Mouse (Mus musculus): ENCODE measurements around the gene Krt24. TPM values are rescaled to one million over a fixed set of nuclear protein-coding genes. Genes with fewer than 3 reads are reported as not detected.

Gene Krt24
- polyA plus RNA-seq (2017; shearing (Covaris generic)): not detected

GRCm38 (mm10) chr11:99284833-99285312 lies at the start of gene Krt24:
Krt24 (minus strand) TSS chr11:99285262.

GRCm38 (mm10) chr11:99322851-99323250 lies 37.8 kb upstream of the Krt24 start, which contains the start of gene Krt25:
Krt25 (minus strand) TSS chr11:99322951.

GRCm38 (mm10) chr11:99243820-99244374 lies 41.2 kb downstream of the Krt24 start, which contains the start of gene Krt222:
Krt222 (minus strand) TSS chr11:99244085.

GRCm38 (mm10) chr11:99230261-99231048 lies 54.6 kb downstream of the Krt24 start, which contains the start of gene Smarce1:
Smarce1 (minus strand) TSS chr11:99231017.

Other genes with a start within 250 kb of the Krt24 start
- 335 TPM for gene Igfbp4, start 244.0 kb downstream of the Krt24 start, polyA plus RNA-seq (2017; shearing (Covaris generic))
- 0.20 TPM for gene Tns4, start 196.0 kb downstream of the Krt24 start, polyA plus RNA-seq (2017; shearing (Covaris generic))
- 575 TPM for gene Ccr7, start 130.2 kb downstream of the Krt24 start, polyA plus RNA-seq (2017; shearing (Covaris generic))
- 226 TPM for gene Smarce1, start 54.2 kb downstream of the Krt24 start, polyA plus RNA-seq (2017; shearing (Covaris generic))
- gene Krt222, start 41.2 kb downstream of the Krt24 start, polyA plus RNA-seq (2017; shearing (Covaris generic)): 1.5 TPM
- not detected for gene Krt25, start 37.7 kb upstream of the Krt24 start, polyA plus RNA-seq (2017; shearing (Covaris generic))
- not detected for gene Krt26, start 52.7 kb upstream of the Krt24 start, polyA plus RNA-seq (2017; shearing (Covaris generic))
- gene Krt27, start 65.8 kb upstream of the Krt24 start, polyA plus RNA-seq (2017; shearing (Covaris generic)): not detected
- not detected for gene Krt28, start 89.6 kb upstream of the Krt24 start, polyA plus RNA-seq (2017; shearing (Covaris generic))
- 15.0 TPM for gene Krt10, start 104.1 kb upstream of the Krt24 start, polyA plus RNA-seq (2017; shearing (Covaris generic))
- not detected for gene Krt12, start 137.0 kb upstream of the Krt24 start, polyA plus RNA-seq (2017; shearing (Covaris generic))
- not detected for gene Krt20, start 152.9 kb upstream of the Krt24 start, polyA plus RNA-seq (2017; shearing (Covaris generic))
- gene Krt23, start 207.9 kb upstream of the Krt24 start, polyA plus RNA-seq (2017; shearing (Covaris generic)): not detected
- gene Krt39, start 236.1 kb upstream of the Krt24 start, polyA plus RNA-seq (2017; shearing (Covaris generic)): not detected

Measured in CD4-positive, CD25-positive, alpha-beta regulatory T cell (primary cell).